In genomic region chr1:128244727-128245355, GRCm38 (mm10) we compare ENCODE assay signal across 1 mouse cellular context.
TF ChIP-seq lines count a peak whose summit lies in the region.

No protein-coding gene starts in this region.

TF ChIP-seq in MEL, 35 proteins besides CTCF, POLR2A, EP300 and RAD21 (continued from another document):
- TF ChIP-seq E2F4 (IDR thresholded peaks at IDR 0.05; ENCODE audit: borderline replicate concordance, low read depth, low read length) (no peak), SIN3A (IDR thresholded peaks at IDR 0.05; ENCODE audit: low read length) (peak; percentile 95), ZMIZ1 (IDR thresholded peaks at IDR 0.05; ENCODE audit: low read depth, low read length) (no peak), USF2 (IDR thresholded peaks at IDR 0.05; ENCODE audit: borderline replicate concordance in 1 of 2, insufficient read depth in 1 of 2, low read depth in 1 of 2, low read length in 2 of 2) (no peak), HCFC1 (IDR thresholded peaks at IDR 0.05; ENCODE audit: low read depth, low read length) (no peak), MXI1 (IDR thresholded peaks at IDR 0.05; ENCODE audit: low read depth, low read length) (peak; percentile 74), TAL1 (IDR thresholded peaks at IDR 0.05; ENCODE audit: low read length) (peak; percentile 26; the same call in 1 of the 2 replicates), MAX (IDR thresholded peaks at IDR 0.05; ENCODE audit: low read length) (no peak), NRF1 (IDR thresholded peaks at IDR 0.05; ENCODE audit: insufficient read depth, low read depth, low read length, poor library complexity, severe bottlenecking) (no peak), ZNF384 (IDR thresholded peaks at IDR 0.05; ENCODE audit: low read depth, low read length) (peak; percentile 60; the same call in 1 of the 2 replicates), USF1 (IDR thresholded peaks at IDR 0.05; ENCODE audit: low read depth, low read length) (peak; percentile 64; the same call in 1 of the 2 replicates), CHD2 (IDR thresholded peaks at IDR 0.05; ENCODE audit: low read length) (no peak), GATA1 (IDR thresholded peaks at IDR 0.05; ENCODE audit: low read depth, low read length) (peak; percentile 17; the same call in 1 of the 2 replicates), ETS1 (IDR thresholded peaks at IDR 0.05; ENCODE audit: low read depth, low read length) (peak; percentile 95), ZKSCAN1 (IDR thresholded peaks at IDR 0.05; ENCODE audit: low read depth, low read length) (no peak), TBP (IDR thresholded peaks at IDR 0.05; ENCODE audit: low read depth, low read length) (peak; percentile 41; the same call in 1 of the 2 replicates), MYC (IDR thresholded peaks at IDR 0.05; ENCODE audit: low read depth, low read length) (peak; percentile 24; the same call in 1 of the 2 replicates), MYB (IDR thresholded peaks at IDR 0.05; ENCODE audit: low read depth, low read length) (no peak)
